Mouse (Mus musculus) lung, postnatal 10 days (tissue): ENCODE results near the gene Brk1.

Source experiments
- DNase-seq: peaks from one replicate; pipeline ENCODE4 v3.0.0; 2021

Brk1 gene

GRCm38 (mm10) chr6:113660492-113661352 lies 56.1 kb downstream of the Brk1 start:
- DNase-seq: no peak

- DNase-seq: peak; percentile 69
These were observed 57.0 kb downstream of the Brk1 start for GRCm38 (mm10) chr6:113661353-113662241.

GRCm38 (mm10) chr6:113662964-113663700 lies 58.6 kb downstream of the Brk1 start:
- DNase-seq: no peak

- no peak for DNase-seq
These were observed 59.7 kb downstream of the Brk1 start for GRCm38 (mm10) chr6:113664305-113664704.
